Comparison of ENCODE assay signal across 29 mouse cellular contexts in genomic region chr9:33850024-33850423, GRCm38 (mm10).
DNase-seq lines count a peak whose midpoint lies in the region; ATAC-seq lines count a peak whose summit lies in the region.
"Had no signal": no experiment of that assay in that cellular context is flagged by ENCODE, and none has a peak within 500 bp of the region (broad histone marks: within the 10 kb centered on the region; RNA-seq: fewer than 3 reads in every experiment).

No protein-coding gene starts in this region.

- H3K4me3 ChIP-seq in forebrain, embryonic 15.5 days: no peak overlapping the region
- H3K4me3 ChIP-seq in forebrain, embryonic 16.5 days (replicated peaks; ENCODE audit: low read length): no peak overlapping the region
- H3K4me3 ChIP-seq: forebrain, embryonic 13.5 days; gastrocnemius, adult 2 months; heart, embryonic 12.5 days; hindbrain, embryonic 12.5 days; intestine, embryonic 15.5 days; layer of hippocampus, adult 2 months; left cerebral cortex, adult 2 months; limb, embryonic 12.5 days; liver, embryonic 15.5 days had no signal

- no peaks in the 10 kb centered on the region for H3K27me3 ChIP-seq in forebrain, embryonic 15.5 days
- no peaks in the 10 kb centered on the region for H3K27me3 ChIP-seq in forebrain, embryonic 16.5 days (replicated peaks; ENCODE audit: control insufficient read depth, insufficient read depth, low read length)
- H3K27me3 ChIP-seq: forebrain, embryonic 13.5 days; heart, embryonic 12.5 days; hindbrain, embryonic 12.5 days; intestine, embryonic 15.5 days; limb, embryonic 12.5 days; liver, embryonic 15.5 days; Patski had no signal

- intact Hi-C loops in heart, postnatal 10 days (cut with DNase I): no loop called here
- intact Hi-C loops in heart, postnatal 25 days (cut with DNase I): no loop called here

- DNase-seq in heart, postnatal 10 days: peak; percentile 5 to 16
- DNase-seq in heart, postnatal 25 days (ENCODE audit: low spot score): no peak
- DNase-seq in NIH3T3 (ENCODE audit: low read depth): peak; percentile 42
- DNase-seq: adrenal gland, adult 8-10 months; B cell, adult 2 months; cerebellum, adult 8-10 months; cerebellum, postnatal 25 days; gastrocnemius, adult 2 months; gastrocnemius, postnatal 36 days; kidney, adult 2 months; kidney, postnatal 36 days; lung, embryonic 14.5 days; lung, postnatal 14 days had no signal

- H3K36me3 ChIP-seq in forebrain, embryonic 15.5 days: no peaks in the 10 kb centered on the region
- H3K36me3 ChIP-seq in forebrain, embryonic 16.5 days (ENCODE audit: control insufficient read depth, insufficient read depth): no peaks in the 10 kb centered on the region
- H3K36me3 ChIP-seq: heart, embryonic 12.5 days; hindbrain, embryonic 12.5 days; intestine, embryonic 15.5 days; limb, embryonic 12.5 days; liver, embryonic 15.5 days had no signal

- 0 out of 2 replicates have a peak, but pooled peaks cover 3% of the 10 kb centered on the region for H3K4me1 ChIP-seq in forebrain, embryonic 15.5 days
- no peaks in the 10 kb centered on the region; the same call in 1 of the 2 replicates for H3K4me1 ChIP-seq in forebrain, embryonic 16.5 days (replicated peaks; ENCODE audit: control insufficient read depth, insufficient read depth, low read length)
- H3K4me1 ChIP-seq: heart, embryonic 12.5 days; intestine, embryonic 15.5 days; limb, embryonic 12.5 days; liver, embryonic 15.5 days had no signal

- ATAC-seq in forebrain, embryonic 15.5 days (replicated peaks): peak; percentile 29; the same call in 1 of the 2 replicates
- no peak for ATAC-seq in forebrain, embryonic 16.5 days
- ATAC-seq in monocyte, adult 5-6 weeks (replicated peaks; ENCODE audit: insufficient number of reproducible peaks, low FRiP score, low TSS enrichment, poor library complexity, severe bottlenecking): no peak
- no peak for ATAC-seq in erythroid progenitor cell, adult 5-6 weeks (replicated peaks; ENCODE audit: low FRiP score, poor library complexity, severe bottlenecking)
- ATAC-seq: forebrain, embryonic 13.5 days; hindbrain, postnatal 0 days; intestine, embryonic 15.5 days; midbrain, embryonic 16.5 days; Patski had no signal

- H3K27ac ChIP-seq in forebrain, embryonic 15.5 days (replicated peaks): no peak overlapping the region
- no peak overlapping the region for H3K27ac ChIP-seq in forebrain, embryonic 16.5 days (ENCODE audit: low read length)
- H3K27ac ChIP-seq: forebrain, embryonic 13.5 days; gastrocnemius, adult 2 months; hindbrain, embryonic 12.5 days; hindbrain, postnatal 0 days; intestine, embryonic 15.5 days; layer of hippocampus, adult 2 months; left cerebral cortex, adult 2 months; limb, embryonic 12.5 days; liver, embryonic 15.5 days had no signal

- H3K4me2 ChIP-seq in forebrain, embryonic 15.5 days (replicated peaks): no peak overlapping the region
- no peak overlapping the region for H3K4me2 ChIP-seq in forebrain, embryonic 16.5 days (ENCODE audit: low read length)
- H3K4me2 ChIP-seq: forebrain, embryonic 13.5 days; heart, embryonic 12.5 days; hindbrain, embryonic 12.5 days; intestine, embryonic 15.5 days; limb, embryonic 12.5 days; liver, embryonic 15.5 days; lung, embryonic 14.5 days; midbrain, embryonic 11.5 days had no signal

- no peak overlapping the region for H3K9ac ChIP-seq in forebrain, embryonic 15.5 days (replicated peaks)
- H3K9ac ChIP-seq in forebrain, embryonic 16.5 days (replicated peaks; ENCODE audit: low read depth, low read length): no peak overlapping the region
- H3K9ac ChIP-seq: forebrain, embryonic 13.5 days; heart, embryonic 12.5 days; hindbrain, embryonic 12.5 days; intestine, embryonic 15.5 days; limb, embryonic 12.5 days; liver, embryonic 15.5 days; lung, embryonic 14.5 days had no signal

- 33% methylated on average over 7 of the region's 7 CpGs for WGBS in forebrain, embryonic 15.5 days
- 35% methylated on average over 7 of the region's 7 CpGs for WGBS in forebrain, embryonic 16.5 days

- no peaks in the 10 kb centered on the region for H3K9me3 ChIP-seq in forebrain, embryonic 15.5 days
- H3K9me3 ChIP-seq in forebrain, embryonic 16.5 days (ENCODE audit: control insufficient read depth, low read length): no peaks in the 10 kb centered on the region
- H3K9me3 ChIP-seq: forebrain, embryonic 13.5 days; heart, embryonic 12.5 days; hindbrain, embryonic 12.5 days; intestine, embryonic 15.5 days; limb, embryonic 12.5 days; liver, embryonic 15.5 days had no signal
